Mouse (Mus musculus) cortical plate, adult 2 months (tissue): ENCODE results near the gene Itprid1.

Experiments
- CTCF ChIP-seq: fragments of 200-500 bp; IDR thresholded peaks from 2 replicates; pipeline ENCODE4 v1.5.1; 2011; ENCODE audit warnings: mild to moderate bottlenecking, control low read depth, low read length; ENCODE audit not compliant: insufficient read depth; ENCODE audit errors: extremely low read depth
- POLR2A ChIP-seq: fragments of 200-500 bp; IDR thresholded peaks from 2 replicates; pipeline ENCODE4 v1.6.1; 2011; ENCODE audit warnings: mild to moderate bottlenecking, low read length, control low read depth; ENCODE audit not compliant: insufficient read depth; ENCODE audit errors: extremely low read depth

DNA sequence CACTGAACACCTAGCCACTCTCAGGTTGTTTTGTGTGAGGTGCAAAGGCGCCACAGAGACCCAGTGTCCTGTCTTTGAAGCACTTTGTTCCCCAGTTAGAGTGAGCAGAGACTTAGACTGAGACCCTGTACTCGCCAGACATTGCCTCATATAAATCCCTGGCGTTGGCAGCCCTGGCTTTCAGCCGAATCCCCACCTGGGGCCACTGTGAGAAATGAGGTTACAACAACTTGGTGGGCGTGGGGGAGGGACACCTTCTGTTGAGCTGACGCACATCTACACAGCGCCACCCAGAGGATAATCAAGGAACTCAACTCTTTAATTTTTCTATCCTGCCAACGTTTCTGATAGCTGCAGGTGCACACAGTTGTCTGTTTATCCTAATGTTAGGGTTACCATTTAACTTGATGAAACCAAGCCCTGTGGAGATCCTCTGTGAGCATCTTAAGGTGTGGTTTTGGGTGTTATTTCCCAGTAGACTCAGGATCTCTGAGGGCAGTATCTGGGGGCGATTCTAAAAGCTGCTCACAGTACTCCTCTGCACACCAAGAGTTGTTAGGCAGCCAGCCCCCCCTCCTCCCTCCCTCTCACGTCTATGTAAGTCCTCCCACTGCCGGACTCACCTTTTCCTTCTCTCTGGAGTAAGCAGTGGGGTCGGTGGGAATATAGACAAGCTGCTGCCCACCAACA, 32.6 kb upstream of the Itprid1 start:
- TF ChIP-seq CTCF (peak; percentile 71), POLR2A (no peak)
